Mouse (Mus musculus): ENCODE results near the gene Plcd3. TPM values are rescaled to one million over a fixed set of nuclear protein-coding genes. Genes with fewer than 3 reads are reported as not detected.

The Plcd3 gene
- total RNA-seq (2021) = 10 to 100 TPM; 15.1 to 16.4 TPM

- intact Hi-C loops (cut with DNase I) = loop anchor here (5.0 kb wide), 1 partner anchor 56 kb away; no protein-coding TSS in a partner anchor
- peak in 1 of 2 experiments; percentile 88 for DNase-seq (ENCODE audit: extremely low spot score in 1 of 2, low spot score in 2 of 2)
These were observed at the start of gene Plcd3, which contains the start of gene Acbd4 for GRCm38 (mm10) chr11:103101481-103101865. Gene Plcd3, minus strand, starts transcription at chr11:103101658. Gene Acbd4, plus strand, starts transcription at chr11:103101682.

- intact Hi-C loops (cut with DNase I) = no loop called here
- DNase-seq (ENCODE audit: extremely low spot score in 1 of 2, low spot score in 2 of 2) = no peak
These were observed 48.3 kb upstream of the Plcd3 start for GRCm38 (mm10) chr11:103149771-103150170.

GRCm38 (mm10) chr11:103147766-103148165 is 46.3 kb upstream of the Plcd3 start:
- DNase-seq (ENCODE audit: extremely low spot score in 1 of 2, low spot score in 2 of 2) = no peak
- intact Hi-C loops (cut with DNase I) = no loop called here

GRCm38 (mm10) chr11:103146386-103146785 is 44.9 kb upstream of the Plcd3 start:
- no peak for DNase-seq (ENCODE audit: extremely low spot score in 1 of 2, low spot score in 2 of 2)
- intact Hi-C loops (cut with DNase I) = no loop called here

- intact Hi-C loops (cut with DNase I) = no loop called here
- no peak for DNase-seq (ENCODE audit: extremely low spot score in 1 of 2, low spot score in 2 of 2)
These were observed 43.1 kb upstream of the Plcd3 start for GRCm38 (mm10) chr11:103144309-103145285.

- peak; percentile 89 for DNase-seq (ENCODE audit: extremely low spot score in 1 of 2, low spot score in 2 of 2)
- intact Hi-C loops (cut with DNase I) = no loop called here
These were observed 41.2 kb upstream of the Plcd3 start for GRCm38 (mm10) chr11:103142441-103143182.

- intact Hi-C loops (cut with DNase I) = no loop called here
These were observed 40.4 kb upstream of the Plcd3 start for GRCm38 (mm10) chr11:103141944-103142255.

GRCm38 (mm10) chr11:103141101-103141943 is 39.9 kb upstream of the Plcd3 start:
- DNase-seq (ENCODE audit: extremely low spot score in 1 of 2, low spot score in 2 of 2) = peak in 1 of 2 experiments; percentile 85
- intact Hi-C loops (cut with DNase I) = no loop called here

More at GRCm38 (mm10) chr11:103141944-103142255, 40.4 kb upstream of the Plcd3 start:
- no peak for DNase-seq (ENCODE audit: extremely low spot score in 1 of 2, low spot score in 2 of 2)

GRCm38 (mm10) chr11:103140763-103141100 is 39.3 kb upstream of the Plcd3 start:
- intact Hi-C loops (cut with DNase I) = no loop called here

GRCm38 (mm10) chr11:103139951-103140762 is 38.7 kb upstream of the Plcd3 start:
- no peak for DNase-seq (ENCODE audit: extremely low spot score in 1 of 2, low spot score in 2 of 2)
- intact Hi-C loops (cut with DNase I) = no loop called here

More at GRCm38 (mm10) chr11:103140763-103141100, 39.3 kb upstream of the Plcd3 start:
- peak in 1 of 2 experiments; percentile 24 for DNase-seq (ENCODE audit: extremely low spot score in 1 of 2, low spot score in 2 of 2)

GRCm38 (mm10) chr11:103136039-103136577 is 34.6 kb upstream of the Plcd3 start:
- intact Hi-C loops (cut with DNase I) = no loop called here
- DNase-seq (ENCODE audit: extremely low spot score in 1 of 2, low spot score in 2 of 2) = no peak

- intact Hi-C loops (cut with DNase I) = no loop called here
- no peak for DNase-seq (ENCODE audit: extremely low spot score in 1 of 2, low spot score in 2 of 2)
These were observed 32.8 kb upstream of the Plcd3 start for GRCm38 (mm10) chr11:103134221-103134620.

- no peak for DNase-seq (ENCODE audit: extremely low spot score in 1 of 2, low spot score in 2 of 2)
- intact Hi-C loops (cut with DNase I) = loop anchor here (2.0 kb wide), 1 partner anchor 17 kb away; the partner anchor contains the start of gene Hexim1
These were observed 32.2 kb upstream of the Plcd3 start for GRCm38 (mm10) chr11:103133456-103134185.

- DNase-seq (ENCODE audit: extremely low spot score in 1 of 2, low spot score in 2 of 2) = peak; percentile 100
- intact Hi-C loops (cut with DNase I) = loop anchor here (2.0 kb wide), 1 partner anchor 16 kb away; the partner anchor contains the start of gene Hexim1
These were observed 31.4 kb upstream of the Plcd3 start for GRCm38 (mm10) chr11:103132576-103133455.

- peak; percentile 53 to 86 for DNase-seq (ENCODE audit: extremely low spot score in 1 of 2, low spot score in 2 of 2)
These were observed 30.5 kb upstream of the Plcd3 start, which contains the start of gene Hexim2 for GRCm38 (mm10) chr11:103131701-103132575. Gene Hexim2, plus strand, starts transcription at chr11:103132429.

More at GRCm38 (mm10) chr11:103131701-103132575, 30.5 kb upstream of the Plcd3 start, which contains the start of gene Hexim2:
- intact Hi-C loops (cut with DNase I) = loop anchor here (2.0 kb wide), 1 partner anchor 15 kb away; the partner anchor contains the start of gene Hexim1
